Mouse (Mus musculus): ENCODE measurements around the gene Slc38a3.

Gene Slc38a3

DNA sequence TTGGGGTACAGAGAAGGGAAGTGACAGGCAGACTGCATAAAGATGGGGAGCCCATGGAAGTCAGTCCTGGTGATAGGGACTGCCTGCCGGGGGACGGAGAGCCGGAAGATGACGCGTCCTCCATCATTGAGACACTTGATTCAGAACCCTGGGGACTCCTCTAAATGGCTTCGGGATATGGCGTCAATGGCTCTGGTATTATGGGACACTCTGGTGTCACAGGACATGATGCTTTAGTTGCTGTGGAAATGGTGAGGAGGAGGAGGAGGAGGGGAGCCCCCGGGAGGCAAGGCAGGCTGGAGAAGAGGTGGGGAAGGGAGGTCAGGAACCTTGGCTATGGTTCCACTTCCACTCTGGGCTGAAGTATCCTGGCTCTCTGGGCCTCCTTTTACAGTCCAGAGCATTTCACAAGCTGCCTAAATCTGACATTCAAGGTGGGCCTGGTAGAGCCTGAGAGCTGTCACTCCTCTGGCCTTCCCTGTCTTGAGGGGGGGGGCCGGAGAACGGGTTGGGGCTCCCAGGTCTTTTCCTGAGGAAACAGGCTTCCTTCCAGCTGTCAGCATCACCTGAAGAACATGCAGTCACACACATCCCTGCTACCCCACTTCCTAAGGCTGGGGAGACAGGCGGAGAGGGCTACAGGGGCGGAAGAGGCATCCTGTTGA, 26.2 kb upstream of the Slc38a3 start:
- DNase-seq, result no peak

DNA sequence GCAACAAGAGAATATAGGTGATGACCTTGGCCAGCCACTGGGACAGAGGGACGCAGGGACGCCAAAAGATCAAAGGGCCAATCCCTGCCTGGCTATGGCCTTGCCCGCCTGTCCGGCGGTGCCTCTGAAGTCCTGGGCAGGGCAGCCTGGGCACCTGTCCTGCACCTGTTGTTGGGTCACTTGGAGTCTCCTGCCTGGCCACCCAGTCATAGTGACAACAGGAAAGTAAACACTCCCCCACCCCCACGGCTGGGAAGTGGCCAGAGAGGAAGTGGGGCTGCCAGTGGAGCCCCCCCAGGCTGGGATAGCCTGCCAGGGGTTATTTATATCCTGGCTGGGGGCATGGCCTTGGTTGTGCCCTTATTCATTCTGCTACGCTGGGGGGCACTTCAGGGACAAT, 25.3 kb upstream of the Slc38a3 start:
- no peak for DNase-seq

- no peak for DNase-seq
Measured at GRCm38 (mm10) chr9:107693433-107693987, 24.2 kb upstream of the Slc38a3 start.

DNA sequence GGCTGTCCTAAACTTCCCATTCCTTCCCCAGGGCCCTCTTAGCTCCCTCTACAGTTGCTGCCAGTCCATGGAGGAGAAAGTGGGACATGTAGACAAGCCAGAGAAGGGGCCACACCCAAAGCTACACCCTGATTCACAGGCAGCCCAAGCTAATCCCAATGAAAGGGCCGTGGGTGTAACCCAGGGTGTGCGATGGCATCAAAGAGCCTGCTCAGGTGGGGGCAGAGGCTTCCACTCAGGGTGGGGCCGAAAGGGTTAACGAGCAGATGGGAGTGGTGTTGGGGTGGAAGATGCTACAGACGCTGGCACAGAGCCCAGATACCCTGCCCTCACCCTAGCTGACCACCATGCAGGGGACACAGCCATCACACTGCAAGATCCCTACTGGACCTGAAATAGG, 23.5 kb upstream of the Slc38a3 start:
- no peak for DNase-seq

DNA sequence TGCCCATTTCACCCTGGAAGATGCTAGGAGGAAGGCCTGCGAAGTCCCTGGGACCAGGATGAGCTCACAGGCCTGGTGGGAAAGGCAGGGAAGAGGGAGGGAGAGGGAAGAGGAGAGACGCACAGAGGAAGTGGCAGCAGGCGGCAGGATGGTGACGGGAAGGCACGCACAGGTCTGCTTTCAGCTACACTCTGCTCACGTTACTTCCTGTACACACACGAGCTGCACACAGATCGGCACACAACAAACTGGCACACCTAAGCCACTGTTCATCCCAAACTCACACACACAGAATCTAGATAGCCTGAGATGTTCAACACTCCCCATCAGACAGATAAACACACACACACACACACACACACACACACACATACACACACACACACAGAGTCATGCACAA, 21.1 kb upstream of the Slc38a3 start:
- no peak for DNase-seq

GRCm38 (mm10) chr9:107688939-107689338, 19.6 kb upstream of the Slc38a3 start:
- no peak for DNase-seq

- DNase-seq, result no peak
Measured at GRCm38 (mm10) chr9:107688415-107688814, 19.1 kb upstream of the Slc38a3 start.

DNA sequence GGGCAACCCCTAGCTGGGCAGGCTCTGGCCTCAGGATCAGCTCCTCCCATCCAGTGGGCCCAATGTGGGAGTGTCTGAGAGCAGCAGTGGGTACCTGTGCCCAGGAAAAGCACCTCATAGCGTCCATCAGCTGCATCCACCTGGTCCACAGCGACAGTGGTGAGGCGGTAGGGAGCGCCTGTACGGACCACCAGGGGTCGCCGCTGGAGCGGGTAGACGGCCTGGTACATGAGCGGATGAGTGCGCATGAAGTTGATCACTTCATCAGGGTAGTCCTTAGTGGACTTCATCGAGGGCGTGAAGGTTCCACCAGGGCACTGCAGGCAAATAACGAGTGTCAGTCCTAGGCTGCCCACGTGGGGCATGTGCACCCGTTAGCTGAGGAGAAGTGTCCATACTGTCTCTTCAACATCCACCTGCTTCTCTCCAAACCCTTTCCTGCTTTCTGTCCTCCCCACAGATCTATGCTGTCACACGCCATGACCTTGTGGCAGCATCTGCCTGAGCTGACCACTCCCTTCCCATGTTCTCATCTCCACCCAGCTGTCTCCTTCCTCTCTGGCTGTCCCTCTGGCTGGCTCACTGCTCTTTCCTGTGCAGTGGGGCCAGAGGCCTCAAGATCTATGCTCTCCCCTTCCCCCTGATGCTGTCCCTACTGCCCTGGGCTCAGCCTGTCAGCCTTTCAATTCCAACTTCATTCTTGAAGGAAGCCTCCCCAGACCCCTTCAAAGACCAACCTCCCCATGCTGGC, 16.1 kb upstream of the Slc38a3 start:
- DNase-seq, result peak; percentile 37 to 45

GRCm38 (mm10) chr9:107682405-107682804, 13.1 kb upstream of the Slc38a3 start:
- no peak for DNase-seq

DNA sequence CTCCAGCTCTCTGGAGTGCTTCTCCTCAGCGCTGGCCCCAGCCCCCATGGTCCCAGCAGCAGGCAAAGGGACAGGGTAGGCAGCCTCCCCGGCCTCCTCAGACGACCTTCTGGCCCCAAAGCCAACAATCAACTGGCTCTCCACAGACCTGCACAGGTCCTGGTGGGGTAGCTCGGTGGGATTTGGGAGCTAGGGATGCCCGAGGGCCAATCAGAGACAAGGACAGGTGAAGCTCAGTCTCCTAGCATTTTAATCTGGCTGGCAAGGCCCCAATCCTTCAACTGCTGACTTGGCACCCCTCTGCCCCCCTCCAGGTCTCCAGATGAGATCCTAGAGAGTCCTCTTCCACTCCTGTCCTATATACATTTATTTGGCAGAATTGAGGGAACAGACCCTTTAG, 10.2 kb upstream of the Slc38a3 start, which contains the start of gene Gnat1:
TSS of gene Gnat1 (minus strand) at position 212 of the 400 bp plus-strand sequence.
- DNase-seq, result no peak

DNA sequence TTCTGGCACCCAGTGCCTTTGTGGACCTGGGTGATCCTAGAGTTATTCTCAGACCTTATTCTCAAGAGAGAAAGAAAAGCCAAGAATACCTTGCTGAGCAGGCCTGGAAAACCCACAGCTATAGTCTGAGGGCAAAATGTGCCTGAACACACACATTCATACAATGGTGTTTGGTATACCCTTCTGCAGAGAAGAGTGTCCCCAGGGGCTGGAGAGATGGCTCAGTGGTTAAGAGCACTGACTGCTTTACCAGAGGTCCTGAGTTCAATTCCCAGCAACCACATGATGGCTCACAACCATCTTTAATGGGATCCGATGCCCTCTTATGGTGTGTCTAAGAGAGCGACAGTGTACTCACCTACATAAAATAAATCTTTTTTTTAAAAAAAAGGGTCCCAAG, 9.5 kb upstream of the Slc38a3 start:
- no peak for DNase-seq

- peak; percentile 87 to 89 for DNase-seq
Measured at GRCm38 (mm10) chr9:107677819-107678526, 8.6 kb upstream of the Slc38a3 start.

GRCm38 (mm10) chr9:107677091-107677784, 7.9 kb upstream of the Slc38a3 start:
- peak; percentile 70 to 77 for DNase-seq

DNA sequence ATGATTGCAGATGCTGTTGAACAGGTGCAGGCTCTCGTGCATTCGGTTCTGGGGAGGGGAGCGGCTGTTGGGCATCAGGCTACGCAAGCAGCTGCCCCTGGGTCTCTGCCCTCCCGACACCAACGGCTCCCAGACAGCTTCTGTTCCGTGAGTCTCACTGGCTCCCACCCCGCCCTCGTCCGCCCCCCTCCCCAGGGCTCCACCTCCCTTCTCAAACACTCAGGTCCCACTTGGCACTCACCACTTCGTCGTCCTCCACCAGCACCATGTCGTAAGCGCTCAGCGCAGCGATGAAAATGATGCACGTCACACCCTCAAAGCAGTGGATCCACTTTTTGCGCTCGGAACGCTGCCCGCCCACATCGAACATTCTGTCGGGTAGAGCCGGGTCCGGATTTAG, 7.0 kb upstream of the Slc38a3 start:
- DNase-seq, result peak in 1 of 2 experiments; percentile 17

- DNase-seq, result peak; percentile 63 to 64
Measured at GRCm38 (mm10) chr9:107675671-107676301, 6.5 kb upstream of the Slc38a3 start.

DNA sequence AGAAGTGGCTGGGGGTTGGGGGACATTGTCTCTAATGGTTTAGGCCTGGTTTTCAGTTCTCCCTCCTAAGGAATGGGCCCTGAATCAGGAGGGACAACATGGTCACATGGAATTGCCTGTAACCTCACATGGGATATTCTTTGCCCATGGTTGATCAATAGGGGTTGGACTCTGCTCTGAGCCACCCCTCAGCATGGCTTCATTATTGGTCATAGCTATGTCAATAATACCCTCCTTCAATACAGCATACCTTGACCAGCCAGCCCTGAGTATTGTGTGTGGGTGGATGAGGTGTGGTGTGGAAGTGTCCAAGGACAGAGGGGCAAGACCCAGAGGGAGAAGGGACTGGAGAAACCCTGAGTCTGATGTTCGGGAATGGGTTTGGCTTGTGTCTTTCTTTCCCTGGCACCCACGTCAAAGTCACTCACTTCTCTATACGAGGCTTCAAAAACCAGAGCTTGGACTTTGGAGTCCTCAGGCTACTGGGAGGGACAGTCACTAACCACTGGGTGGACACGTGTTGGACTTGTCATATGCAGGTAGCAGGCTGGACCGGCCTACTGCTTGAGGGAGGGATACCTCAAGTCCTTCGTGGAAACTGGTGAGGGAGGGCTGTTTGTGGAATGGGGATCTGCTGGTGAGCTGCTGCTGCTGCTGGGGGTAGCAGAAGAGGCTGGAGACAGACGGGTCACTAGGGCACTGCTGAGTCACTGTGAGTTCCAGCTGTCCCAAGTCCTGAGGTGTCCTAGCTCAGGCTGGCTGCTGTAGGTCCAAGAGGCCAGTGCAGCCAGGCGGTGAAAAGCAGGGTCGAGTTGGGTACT, 5.5 kb upstream of the Slc38a3 start:
- no peak for DNase-seq

GRCm38 (mm10) chr9:107670259-107670658, 929 bp upstream of the Slc38a3 start:
- DNase-seq, result no peak

DNA sequence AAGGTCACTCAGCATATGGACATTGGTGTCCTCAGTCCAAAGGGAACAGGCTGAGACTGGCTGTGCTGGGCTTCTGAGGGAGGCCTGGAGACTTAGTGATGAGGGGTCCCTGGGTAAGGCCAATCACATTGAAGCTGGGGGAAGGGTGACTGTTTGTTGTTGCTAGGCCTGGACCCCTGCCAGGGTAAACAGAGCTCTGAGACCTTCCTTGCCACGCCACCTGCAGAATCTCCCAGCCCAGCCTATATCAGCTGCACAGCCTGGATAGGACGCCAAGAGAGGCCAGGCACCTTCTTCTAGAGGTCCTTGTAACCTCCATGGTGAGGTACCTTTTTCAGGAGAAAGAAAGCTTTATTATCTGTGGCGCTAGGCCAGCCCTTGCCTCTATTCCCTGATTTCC, 414 bp downstream of the Slc38a3 start:
- DNase-seq, result no peak

- no peak for DNase-seq
Measured at GRCm38 (mm10) chr9:107668011-107668410, 1.3 kb downstream of the Slc38a3 start.

DNA sequence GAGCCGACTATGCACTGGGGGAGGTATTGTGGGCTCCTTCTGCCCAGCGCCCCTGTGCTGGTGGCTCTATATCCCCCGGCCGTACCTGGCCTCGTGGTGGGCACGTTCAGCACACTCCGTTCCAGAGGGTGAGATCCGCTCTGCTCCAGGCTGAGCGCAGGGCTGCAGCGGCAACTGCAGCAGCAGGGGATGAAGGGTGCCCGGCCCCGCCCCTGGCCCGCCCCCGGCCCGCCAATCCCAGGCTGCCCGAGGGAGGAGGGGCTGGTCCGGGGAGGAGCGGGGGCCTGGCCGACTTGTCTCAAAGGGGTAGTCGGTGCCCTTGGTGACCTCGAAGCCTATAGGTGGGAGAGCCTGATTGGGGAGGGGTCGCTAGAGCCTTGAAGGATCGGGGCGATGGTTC, 2.1 kb downstream of the Slc38a3 start:
- no peak for DNase-seq

- no peak for DNase-seq
Measured at GRCm38 (mm10) chr9:107666751-107667205, 2.6 kb downstream of the Slc38a3 start.

Measured in B cell, adult 2 months (primary cell).